Mouse (Mus musculus) retina, adult 2 months (tissue): ENCODE measurements around the gene Sema3g.

ENCODE experiments used
- DNase-seq: peaks from one replicate; pipeline ENCODE4 v3.0.0-alpha.2; 2012; ENCODE audit warnings: low read depth, low spot score

Sema3g gene

DNA sequence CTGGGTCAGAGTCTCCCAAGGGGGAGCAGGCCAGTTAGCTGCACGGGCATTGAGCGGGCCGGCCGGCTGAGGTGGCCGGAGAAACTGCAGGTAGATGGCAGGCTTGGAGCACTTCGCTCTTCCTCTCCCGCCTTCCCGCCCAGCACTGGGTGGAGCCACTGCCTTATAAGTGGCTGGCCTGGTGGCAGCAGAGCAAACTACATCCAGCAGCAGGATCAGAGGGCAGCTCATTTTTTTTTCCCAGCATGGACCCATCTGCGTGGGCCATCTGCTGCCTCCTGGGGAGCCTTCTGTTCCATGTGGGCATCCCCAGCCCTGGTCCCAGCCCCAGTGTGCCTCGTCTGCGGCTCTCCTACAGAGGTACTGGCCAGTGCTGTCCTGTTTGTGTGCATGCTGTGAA is at the start of gene Sema3g:
Gene Sema3g (plus strand): TSS at position 195 of the 400 bp plus-strand sequence.
- DNase-seq = no peak

DNA sequence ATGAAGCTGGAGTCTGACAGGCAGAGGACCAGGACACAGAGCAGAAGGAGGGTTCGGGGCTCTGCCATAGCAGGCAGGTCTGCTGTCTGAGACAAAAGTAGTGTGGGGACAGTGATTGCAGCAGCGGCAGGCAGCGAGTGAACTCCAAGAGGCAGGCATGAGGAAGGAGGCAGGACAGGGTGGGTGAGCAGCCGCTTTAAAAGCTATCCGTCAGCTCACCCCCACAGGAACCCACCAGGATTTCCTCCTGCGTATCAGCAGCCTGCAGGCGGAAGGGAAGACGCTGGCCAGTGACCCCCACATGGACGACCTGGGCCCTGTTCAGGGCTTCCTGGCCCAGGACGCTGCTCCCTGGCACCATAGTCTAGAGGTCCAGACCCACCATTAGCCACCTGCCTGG is 49.2 kb upstream of the Sema3g start, which contains the start of gene Stab1:
Gene Stab1 (minus strand): TSS at position 217 of the 400 bp plus-strand sequence.
- DNase-seq = no peak

DNA sequence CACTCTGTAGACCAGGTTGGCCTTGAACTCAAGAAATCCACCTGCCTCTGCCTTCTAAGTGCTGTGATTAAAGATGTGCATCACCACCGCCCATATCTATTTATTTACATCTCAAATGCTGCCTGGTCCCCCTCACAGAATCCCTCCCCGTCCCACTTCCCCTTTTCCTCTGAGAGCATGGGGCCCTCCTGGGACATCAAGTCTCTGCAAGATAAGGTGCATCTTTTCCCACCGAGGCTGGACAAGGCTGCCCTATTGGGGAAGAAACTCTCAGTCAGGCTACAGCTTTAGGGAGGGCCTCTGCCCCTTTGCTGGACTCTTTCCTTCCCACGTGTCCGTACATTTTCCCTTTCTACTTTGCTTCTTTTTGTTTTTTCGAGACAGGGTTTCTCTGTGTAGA is 48.2 kb upstream of the Sema3g start:
- DNase-seq = no peak

DNA sequence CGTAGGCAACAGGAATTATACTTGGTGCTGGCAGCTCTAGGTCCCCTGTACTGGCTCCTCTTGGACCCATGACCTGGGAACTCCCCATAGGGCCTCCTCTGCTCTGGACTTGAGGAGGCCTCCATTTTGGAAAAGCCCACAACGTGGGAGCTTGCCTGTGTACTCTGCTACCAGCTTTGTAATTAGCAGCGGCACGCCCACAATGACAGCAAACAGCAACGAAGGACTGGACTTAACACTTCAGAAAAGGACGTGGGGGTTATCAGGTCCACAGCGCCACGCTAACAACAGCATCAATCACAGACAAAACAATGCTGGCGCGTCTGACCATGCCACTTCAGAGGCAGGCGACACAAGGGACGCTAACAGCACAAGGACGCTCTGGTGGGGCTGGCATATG is 46.7 kb upstream of the Sema3g start:
- DNase-seq = no peak

DNA sequence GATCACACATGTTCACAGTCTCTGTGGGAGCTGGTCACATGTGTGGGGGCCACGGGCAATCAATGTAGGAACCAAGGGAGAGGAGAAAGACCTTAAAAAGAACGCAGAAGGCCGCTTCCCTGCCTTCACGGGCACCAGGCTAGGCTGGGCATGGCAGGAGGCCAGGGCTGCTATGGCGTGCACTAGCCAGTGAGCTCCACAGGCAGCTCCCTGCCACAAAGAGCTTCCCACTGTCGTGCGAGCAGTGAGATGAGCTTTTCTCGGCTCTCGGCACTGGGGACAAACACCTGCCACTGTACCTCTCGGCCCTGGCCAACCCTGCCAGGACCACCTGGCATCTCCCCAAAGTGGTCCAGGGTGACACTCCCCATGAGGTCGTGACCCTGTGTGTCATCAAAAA is 46.3 kb upstream of the Sema3g start:
- no peak for DNase-seq

DNA sequence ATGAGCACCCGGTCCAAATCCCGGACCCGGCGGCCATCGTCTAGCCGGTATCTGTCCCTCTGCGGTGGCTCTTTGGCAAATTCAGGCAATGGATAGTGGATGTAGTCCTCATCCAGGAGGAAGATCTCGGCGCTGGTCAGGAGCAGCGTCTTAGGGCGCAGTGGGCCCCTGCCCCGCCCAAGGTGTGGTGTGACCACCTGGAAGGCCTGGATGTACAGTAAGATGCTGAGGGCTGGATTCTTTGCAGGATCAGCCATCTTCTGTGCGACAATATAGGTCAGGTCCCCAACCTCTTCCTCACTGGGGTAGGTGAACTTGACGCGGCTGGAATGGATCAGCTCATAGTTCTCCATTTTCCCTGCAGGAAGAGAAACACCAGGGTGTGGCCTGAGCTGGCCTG is 45.8 kb upstream of the Sema3g start:
- no peak for DNase-seq

DNA sequence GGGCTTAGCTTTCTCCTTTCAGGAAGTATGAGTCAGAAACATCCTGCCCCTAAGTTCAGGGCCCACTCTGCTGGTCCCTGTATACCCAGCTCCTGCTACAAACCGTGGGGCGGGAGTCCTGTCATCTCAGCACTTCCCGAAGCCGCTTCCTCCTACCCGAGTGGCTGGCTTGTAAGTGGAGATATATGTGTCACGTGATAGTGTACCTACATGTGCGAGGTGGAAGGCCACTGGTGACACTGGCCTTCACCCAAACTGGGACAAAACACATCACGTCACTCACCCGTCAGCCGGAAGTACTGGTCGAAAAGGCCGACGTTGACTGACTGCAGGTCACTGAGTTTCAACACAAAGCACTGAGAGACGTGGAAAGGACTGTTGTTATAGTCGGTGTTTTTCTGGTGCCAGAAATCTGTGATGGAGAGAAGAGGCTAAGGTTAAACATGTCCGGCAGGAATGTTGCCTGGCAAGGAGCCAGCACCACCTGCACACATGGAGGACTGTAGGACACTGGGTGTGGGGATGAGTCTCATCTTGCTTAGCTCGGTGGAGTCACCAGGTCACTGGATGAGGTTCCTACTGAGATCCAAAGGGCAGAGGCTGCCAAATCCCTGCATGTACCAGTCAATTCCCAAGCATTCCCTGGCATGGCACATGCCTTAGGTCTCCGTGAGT is 44.7 kb upstream of the Sema3g start:
- DNase-seq = no peak

DNA sequence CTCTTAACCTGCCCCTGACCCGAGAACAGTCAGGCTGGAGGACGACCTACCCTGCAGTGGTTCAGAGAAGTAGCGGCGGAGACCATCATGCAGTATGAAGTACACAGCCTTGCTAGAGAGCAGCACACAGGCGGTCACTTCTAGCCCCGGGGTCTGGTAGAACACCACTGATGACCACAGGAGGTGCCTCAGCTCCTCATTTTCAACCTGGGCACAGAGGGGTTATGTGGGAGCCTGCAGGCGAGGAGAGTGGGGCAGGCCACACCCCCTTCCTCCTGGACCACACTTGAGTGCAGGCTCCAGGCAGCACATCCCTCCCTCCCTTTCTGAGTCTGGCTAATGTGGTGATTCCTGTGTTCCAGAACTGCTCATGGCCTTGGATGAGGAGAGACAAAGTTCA is 44.1 kb upstream of the Sema3g start:
- DNase-seq = no peak

DNA sequence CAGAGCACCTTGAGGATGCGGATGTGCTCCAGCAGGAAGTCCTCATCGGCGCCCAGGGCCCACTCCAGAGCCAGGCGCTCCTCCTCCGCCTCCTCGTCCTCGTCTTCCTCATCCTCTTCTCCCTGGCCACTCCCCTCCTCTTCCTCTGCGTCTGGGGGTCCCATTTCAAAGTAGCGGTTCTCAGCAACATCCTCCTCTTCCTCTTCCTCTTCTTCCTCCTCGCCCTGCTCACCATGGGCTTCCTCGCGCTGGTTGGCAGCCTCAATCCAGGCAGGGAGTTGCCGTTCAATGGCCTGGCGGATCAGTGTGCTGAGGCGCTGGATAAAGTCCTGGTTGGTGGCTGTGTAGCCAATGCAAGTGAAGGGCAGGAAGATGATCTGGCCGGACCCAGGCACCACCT is 40.4 kb upstream of the Sema3g start:
- no peak for DNase-seq

DNA sequence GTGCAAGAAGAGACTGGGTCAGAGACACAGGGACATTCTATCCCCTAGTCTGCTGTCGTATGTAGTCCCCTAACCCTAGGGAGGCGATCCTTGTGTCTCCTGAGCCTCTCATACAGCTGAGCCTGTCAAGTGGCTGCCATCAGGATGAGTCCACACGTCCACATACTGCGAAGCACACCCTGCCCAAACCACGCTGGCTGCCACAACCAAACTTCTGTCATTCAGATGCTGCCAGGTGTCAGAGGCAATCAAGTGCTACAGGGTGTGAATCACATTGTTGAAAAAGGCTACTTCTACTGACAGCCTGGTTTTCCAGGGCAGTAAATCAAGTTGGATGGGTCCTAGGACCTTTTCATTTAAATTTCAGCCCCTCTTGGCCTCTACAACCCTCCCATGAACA is 39.9 kb upstream of the Sema3g start:
- DNase-seq = no peak

DNA sequence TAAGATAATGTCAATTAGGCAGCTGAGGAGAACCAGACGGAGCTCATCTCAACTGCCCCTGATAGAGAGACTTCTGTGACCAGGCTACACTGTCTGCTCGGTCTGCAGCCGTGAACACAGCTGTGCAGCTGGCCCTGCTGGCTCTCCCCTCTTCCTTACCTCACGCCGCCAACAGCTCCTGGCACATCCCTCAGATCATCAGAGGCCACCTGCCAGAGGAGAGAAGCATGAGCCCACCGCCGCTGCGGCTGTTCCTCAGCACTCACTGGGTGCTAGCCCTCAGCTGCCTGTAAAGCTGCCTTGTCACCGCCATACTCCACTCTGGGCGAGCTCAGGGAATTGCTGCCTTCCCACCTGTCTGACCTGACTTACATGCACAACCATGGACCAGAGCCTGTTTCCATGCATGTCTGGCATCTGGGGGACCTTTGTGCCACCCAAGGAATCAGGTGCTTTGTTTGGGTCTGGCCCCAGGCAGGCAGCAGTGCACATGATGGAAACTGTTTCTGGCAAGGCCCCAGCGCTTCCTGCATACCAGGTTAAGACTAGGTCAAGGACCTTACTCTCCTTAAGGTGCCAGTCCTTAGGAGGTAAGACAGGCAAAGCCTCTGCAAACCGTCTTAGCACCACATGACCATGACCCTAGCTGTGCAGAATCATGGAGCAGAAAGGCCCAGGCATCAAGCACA is 37.8 kb upstream of the Sema3g start:
- DNase-seq = no peak

DNA sequence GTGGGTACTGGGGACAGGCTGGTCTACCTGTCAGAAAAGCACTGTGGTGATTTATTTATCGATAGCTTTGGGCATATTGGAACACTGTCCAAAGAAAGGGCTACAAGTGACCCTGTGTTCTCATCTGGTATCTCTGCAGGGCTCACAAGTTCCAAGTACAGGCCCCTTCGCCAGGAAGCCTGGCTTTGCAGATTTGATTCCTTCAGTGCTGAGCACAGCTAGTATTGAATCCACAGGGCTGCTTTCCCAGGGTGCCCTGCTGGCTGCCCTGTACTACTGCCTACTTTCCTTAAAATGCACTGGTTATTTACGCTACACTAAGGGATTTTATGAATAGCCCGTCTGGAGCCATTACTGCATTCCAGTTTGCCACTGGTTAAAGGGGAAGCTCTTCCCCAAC is 36.1 kb upstream of the Sema3g start:
- DNase-seq = no peak

DNA sequence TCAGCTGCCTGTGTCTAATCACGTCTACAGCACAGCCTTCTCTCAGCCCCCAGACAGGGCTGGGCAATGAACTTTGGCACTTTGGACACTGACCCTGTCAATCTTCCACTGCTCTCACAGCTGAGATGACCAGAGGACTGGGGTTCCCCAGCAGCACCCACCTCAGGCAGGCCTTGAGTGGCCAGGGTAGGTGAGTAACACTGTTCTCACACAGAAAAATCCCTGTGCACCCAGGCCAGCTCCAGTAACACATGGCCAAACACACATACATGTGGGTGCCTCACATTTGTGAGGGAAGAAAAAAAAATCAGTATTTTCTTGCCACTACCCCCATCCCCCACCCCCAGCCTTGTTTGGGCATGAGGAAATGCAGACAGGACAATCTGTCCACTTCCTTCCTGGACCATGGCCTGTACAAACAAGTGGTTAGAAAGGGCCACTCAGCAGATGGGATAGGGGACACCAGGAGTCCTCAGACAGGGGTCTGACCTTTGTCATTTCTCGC is 34.8 kb upstream of the Sema3g start:
- no peak for DNase-seq

DNA sequence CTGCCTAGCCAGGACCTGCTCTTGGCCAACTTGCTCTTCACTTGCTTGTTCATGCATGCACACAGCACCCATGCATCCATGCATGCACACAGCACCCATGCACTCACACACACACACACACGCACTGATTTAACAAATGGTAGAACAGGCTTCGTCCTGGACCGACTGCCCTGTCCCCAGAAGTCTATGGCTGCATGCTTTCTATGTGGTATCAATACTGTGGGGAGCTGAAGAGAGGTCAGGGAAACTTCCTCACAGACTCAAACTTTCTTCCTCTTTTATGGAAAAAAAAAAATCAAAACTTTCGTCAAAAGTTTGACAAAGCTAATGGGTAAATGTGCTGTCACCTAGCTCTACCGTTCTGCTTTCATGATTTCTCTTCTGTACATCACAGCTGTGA is 34.1 kb upstream of the Sema3g start:
- no peak for DNase-seq

DNA sequence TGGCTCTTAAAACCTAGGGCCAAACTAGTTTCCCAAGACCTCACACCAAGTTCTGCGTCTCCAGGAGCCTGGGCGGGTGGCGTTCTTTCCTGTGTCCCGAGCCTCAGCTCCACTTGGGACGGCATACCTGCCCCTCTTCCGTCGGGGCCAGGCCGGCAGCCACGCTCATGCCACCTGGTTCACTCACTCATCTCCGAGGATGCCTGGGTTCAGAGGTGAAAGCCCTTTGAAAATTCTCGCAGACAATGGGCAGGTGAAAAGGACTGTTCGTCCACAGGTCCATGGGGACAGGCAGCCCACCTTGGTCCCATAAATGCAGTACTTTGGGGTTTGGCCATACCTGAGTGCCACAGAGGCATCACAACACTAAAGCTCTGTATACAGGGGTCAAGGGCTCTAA is 33.5 kb upstream of the Sema3g start:
- no peak for DNase-seq

DNA sequence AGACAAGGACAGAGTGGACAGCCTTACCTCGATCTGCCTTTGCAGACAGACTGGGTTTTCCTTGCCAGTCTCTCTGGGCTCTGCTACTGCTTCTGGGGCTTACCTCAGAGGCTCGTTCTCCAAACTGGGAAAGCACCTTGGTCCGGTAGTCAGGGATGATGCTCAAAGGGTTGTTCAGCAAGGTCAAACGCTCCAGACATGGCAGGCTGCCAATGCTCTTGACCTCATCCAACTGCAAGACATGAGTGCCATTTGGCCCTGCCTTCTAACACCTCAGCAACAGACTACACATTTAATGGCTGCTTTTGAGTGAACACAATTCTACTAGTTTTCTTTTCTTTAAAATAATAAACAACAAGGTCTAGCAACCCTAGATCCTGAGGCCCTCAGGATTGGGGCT is 31.0 kb upstream of the Sema3g start:
- DNase-seq = no peak

DNA sequence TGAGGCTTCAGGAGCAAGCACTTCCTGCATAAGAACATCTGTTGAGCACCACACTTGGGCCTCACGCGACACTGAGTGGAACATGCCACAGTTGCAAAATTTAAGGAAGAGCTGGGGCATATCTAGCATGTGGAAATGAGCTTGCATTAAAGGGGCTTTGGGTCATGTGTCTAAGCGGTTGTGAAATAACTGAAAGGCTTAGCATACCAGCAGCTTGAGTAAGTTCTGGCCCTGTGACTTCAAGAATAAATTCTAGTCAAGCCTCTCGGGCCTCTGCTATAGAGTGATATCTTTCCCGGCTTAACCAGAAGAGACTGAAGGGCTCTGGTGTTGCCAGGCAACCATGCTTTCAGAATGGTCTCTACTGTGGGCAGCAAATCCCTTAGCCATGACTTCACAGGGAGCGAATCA is 28.9 kb upstream of the Sema3g start:
- DNase-seq = no peak

DNA sequence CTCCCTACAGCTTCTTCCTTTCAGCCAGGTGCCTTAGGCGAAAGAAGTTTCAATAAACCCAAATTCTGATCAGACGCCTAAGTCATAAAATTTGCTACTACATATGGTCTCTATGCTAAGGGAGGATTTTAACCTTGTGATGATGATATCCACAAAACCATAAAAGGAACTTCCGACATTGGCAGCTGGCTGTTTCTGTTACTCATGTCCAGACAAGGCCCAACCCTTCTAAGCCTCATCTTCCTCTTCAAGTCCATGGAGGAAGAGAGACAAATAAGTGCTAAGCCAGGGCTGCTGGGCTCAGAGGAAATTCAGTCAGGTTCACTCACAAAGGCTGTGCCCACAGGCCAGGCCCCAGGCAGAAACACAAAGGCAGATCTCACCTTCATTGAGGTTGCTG is 28.3 kb upstream of the Sema3g start:
- no peak for DNase-seq

DNA sequence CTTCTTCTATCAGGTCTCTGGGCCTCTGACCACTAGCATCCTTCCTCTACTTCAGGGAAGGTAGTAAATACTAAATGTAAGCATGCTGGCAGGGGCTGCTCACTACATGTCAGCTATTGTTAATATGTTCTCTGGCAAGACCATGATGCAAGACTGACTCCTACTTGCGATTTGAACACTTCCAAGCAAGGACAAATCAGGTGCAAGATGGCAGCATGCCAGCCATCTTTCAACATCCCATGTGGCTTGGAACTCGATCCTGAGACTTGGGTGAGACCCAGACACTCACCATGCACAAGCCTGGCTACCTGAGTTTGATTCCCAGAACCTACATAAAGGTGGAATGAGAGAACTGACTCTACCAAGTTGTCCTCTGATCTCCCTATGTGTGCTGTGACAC is 25.7 kb upstream of the Sema3g start:
- no peak for DNase-seq

DNA sequence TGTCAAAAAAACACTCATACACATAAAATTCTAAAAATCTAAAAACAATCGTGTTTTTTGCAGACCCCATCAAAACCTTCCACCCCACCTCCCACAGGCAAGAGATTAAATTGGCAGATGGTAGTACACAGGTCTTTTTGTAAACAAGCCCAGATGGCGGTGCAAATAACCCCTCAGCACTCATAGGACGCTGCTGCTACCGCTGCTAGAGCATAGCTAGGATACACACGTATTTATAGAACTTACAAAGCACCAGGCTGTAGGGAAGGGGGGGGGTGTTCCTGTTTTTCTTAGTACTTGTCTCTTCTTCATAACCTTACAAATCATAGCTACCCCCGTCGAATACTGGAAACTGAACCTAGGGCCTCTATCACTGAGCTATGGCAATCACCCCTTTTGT is 23.9 kb upstream of the Sema3g start:
- DNase-seq = no peak

DNA sequence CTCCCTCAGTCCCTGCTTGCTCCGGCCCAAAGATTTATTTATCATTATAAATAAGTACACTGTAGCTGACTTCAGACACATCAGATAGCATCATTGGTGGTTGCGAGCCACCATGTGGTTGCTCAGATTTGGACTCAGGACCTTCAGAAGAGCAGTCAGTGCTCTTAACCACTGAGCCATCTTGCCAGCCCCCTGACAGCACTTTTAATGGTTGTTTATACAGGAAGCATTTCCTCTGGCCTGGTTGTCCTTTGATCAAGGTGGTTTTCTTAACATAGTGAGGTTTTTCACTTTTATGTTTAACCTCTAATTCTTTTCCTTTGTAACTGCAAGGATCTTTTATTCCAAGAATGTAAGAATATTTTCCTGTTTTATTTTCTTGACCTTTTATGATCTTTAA is 23.2 kb upstream of the Sema3g start:
- DNase-seq = no peak

DNA sequence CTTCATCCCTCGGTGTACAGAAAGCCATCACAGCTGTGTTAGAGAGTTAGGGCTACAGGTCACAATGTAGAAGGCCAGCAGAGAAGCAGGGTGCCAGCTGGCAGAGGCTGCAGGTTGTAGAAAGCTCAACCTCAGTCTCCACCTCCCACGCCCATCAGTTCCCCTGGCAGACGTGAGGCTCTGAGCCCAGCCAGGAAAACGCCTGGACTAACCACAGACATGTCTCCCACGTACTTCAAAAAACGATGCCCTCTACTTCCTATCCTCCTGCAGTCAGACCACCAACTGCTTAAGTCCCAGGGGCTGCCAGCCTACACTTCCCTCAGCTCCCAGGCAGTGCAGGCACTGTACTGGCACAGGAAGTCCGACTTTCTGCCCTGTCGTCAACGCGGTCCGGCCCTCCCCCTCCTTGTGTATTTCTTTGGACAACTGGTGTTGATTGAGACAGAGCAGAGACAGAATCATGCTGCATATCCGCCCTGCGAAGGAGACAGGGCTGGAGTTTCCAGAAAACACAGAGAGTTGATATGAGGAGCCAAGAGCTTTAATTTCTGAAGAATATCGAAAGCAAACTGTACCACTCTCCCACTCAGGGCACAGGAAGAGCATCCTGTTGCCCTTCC is 22.7 kb upstream of the Sema3g start:
- no peak for DNase-seq

DNA sequence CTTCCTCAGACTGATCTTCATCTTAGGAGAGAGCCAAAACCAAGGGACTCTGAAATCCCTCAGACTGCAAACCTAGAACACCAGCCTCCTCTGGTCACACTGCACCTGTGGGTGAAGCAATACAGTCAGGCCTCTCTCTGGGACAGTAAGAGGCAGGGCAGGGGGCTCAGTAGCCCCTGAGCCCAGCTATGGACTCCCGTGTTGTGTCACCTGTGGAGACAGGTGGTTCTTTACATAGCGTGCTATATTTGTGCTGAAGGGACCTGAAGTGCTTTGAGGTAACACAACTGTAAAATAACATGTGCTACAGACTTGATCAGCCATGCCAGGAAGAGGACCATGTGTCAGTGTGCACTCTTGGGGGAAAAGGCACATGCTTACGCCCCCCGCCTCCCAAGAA is 22.1 kb upstream of the Sema3g start:
- DNase-seq = no peak
